Mouse (Mus musculus) testis, adult 2 months (tissue): ENCODE results near the gene Gpatch4.

Experiments
- CTCF ChIP-seq: fragments of 200-500 bp; IDR thresholded peaks from 2 replicates; pipeline ENCODE4 v1.5.1; 2012; ENCODE audit warnings: low read depth, mild to moderate bottlenecking, inconsistent platforms, low read length, moderate library complexity; ENCODE audit not compliant: control insufficient read depth, insufficient read depth, insufficient replicate concordance
- POLR2A ChIP-seq: fragments of 200-500 bp; IDR thresholded peaks from 2 replicates; pipeline ENCODE4 v1.6.1; 2012; ENCODE audit warnings: low read depth, mild to moderate bottlenecking, inconsistent platforms, low read length, moderate library complexity; ENCODE audit not compliant: control insufficient read depth

DNA sequence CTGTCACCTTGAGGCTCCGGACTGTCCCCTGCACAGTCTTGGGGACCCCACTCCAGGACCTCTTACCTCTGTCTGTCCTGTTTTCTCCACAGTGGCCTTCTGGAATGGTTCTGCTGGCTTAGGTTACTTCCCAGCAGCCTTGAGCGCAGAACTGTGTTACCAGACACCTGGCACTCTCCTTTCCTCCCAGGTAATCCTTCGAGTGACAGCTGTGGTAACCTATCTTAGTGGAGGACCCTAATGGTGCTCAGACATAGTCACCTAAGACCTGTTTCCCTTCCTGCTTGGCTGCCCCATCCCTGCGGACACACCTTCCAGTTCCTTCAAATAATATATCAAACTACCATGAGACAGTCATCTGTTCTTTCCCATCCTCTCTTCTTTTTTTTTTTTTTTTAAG is 35.3 kb downstream of the Gpatch4 start, which contains the start of gene Ttc24:
- TF ChIP-seq CTCF (no peak), POLR2A (no peak)
